Mouse (Mus musculus): Measurements from ENCODE around the gene Clnk.
"Not testable (repeated sequence)": the region's sequence is repeated elsewhere in the genome, so short reads cannot be mapped to it uniquely, and the experiment has no call there.

The Clnk gene

DNA sequence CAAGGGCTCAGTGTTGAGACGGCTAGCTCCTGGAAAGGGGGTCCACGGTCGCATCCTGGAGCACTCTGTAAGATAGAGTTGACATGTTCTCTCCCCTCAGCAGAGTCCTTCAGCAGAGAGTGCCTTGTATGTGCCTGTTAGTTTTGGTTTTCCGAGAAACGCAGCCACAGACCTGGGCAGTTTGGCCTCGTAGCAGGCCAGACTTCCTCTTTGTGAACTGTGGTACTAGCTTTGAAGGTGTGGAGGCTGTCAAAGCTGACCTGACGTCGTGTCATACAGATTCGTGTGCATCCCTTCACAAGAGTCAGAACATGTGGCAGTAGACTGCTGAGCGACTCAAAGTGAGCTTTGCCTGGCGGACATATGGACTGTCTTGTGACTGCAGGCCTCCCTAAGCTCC lies at the start of gene Clnk:
Gene Clnk (minus strand): TSS at position 191 of the 400 bp plus-strand sequence.
- DNase-seq (ENCODE audit: low spot score), result no peak

DNA sequence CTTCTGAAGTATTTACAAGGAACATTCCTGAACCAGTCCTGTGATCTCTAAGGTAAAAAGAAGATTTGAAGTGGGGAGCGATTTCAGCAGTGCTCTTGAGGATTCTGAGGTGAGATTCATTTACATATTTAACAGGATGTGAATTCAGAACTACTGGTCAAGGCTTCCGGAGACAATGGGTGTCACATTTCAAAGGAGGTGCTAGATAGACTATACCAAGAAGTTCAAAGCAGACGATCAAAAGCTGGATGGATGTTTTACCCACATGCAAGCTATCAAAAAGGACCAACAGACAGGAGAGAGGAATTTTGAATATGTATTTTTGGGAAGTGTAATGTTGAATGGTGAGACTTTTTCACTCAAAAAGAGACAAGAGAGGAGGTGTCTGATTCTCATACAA lies 28.7 kb upstream of the Clnk start:
- DNase-seq (ENCODE audit: low spot score), result no peak

DNA sequence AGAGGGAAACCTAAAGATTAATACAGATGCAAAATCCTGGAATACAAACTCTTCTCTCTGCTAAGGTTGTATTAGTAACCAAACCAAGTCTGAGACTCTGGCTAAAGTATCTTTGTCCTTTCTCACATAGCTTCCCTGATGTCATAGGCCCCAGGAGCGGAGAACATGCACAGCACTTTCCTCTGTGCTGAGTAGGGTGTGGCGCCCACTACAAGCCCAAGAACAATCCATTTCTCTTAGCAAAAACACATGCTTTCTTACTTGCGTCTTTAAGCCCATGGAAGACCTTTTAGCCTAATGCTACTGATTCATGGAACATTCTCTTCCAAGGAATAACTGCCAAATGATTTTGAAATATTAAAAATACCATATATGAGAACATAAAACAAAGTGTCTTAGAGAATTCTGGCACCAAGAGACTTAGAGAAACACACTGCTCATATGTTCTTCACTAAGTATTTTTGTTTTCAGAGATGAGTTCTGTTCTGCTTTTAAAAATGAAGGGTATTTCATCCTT lies 28.0 kb upstream of the Clnk start:
- DNase-seq (ENCODE audit: low spot score), result no peak

DNA sequence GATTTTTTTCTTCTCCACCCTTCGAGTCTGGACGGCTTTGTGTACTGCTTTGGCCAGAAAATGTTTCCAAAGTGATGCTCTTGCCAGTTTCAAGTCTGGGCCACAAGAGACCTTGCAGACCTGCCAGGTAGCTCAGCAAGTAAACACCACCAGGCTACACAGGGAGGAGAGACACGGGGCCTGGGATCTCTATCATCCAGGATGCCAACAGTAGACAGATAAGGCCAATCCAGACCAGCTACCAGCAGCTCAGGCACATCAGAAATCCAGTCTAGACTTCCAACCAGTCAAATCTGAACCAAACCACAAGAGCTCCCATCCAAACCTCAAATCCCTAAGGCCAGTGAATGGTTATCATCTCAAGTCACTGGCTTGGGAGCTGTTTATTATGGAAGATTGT lies 26.3 kb upstream of the Clnk start:
- DNase-seq (ENCODE audit: low spot score), result no peak

DNA sequence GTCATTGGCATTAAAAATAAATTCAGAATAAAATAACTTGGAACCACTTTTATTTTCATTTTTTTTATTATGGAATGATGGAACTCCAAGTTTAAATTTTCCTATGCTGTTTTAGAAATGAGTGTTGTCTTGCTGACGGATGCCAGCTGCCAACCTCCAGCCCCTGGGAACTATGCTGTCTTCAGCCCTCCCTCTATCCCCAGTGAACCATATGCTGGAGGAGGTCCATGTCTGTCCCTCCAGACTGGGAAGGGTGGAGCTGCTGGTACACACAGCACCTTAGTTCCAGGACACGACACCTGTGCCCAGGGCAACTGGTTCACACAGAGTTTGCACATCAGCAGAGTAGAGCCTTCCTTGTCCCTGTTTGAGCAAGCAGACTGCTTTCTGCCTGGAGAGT lies 22.4 kb upstream of the Clnk start:
- no peak for DNase-seq (ENCODE audit: low spot score)

DNA sequence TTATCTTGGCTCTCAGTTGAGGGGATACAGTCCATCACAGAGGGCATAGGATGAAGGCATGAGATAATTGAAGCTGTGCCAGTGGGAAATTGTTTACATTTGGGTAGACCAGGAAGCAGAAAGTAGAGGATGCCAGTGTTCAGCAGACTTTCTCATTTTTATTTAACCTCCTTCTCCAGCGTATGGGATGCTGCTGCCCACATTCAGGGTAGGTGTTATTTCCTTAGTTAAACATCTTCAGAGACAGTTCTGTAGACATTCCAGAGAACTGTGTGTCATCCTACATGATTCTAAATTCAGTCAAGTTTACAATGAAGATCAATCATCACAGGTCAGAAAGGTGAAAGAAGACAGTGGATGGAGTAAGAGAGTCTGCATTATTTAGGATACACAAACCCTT lies 12.0 kb upstream of the Clnk start:
- DNase-seq (ENCODE audit: low spot score), result no peak

DNA sequence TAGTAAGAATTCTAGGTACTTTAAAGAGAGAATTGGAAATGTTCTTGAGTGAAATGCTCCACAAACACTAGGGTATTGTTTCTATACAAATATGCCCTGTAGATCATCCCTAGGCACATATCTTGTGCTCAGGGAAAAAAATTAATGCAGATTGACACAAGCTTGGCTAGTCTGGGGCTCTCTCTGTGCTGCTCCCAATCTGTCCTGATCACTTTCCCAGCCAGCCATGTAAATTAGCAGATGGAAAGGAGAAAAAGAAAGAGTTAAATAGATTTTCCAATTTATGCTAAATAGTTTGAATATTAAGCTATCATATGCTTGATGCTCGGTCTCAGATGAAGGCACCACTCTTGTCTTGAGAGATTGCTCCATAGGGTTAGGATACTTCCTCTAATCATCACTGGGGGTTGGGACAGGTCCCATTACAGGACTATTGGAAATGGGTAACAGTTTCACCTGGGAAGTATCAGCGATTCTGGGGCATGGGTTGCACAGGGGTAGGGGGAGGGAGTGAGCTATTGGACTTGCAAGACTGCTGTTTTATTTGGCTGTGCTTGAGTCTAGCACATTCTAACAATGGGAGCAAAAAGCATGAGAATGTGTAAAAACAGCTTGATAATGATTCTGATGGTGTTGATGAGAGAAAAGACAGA lies 10.1 kb upstream of the Clnk start:
- DNase-seq (ENCODE audit: low spot score), result no peak

DNA sequence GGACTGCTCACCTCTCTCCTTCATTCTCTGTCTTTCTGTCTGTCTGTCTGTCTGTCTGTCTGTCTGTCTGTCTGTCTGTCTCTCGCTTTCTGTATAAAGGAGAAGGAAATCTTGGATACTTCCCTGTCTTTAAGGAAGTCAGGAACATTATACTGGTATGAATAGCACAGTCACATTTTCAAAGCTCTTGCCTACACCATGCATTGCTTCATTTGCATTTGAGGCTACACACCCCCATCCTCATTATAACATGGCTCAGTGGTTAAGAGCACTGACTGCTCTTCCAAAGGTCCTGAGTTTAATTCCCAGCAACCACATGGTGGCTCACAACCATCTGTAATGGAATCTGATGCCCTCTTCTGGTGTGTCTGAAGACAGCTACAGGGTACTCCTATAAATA lies 6.0 kb upstream of the Clnk start:
- DNase-seq (ENCODE audit: low spot score), result not testable (repeated sequence)

DNA sequence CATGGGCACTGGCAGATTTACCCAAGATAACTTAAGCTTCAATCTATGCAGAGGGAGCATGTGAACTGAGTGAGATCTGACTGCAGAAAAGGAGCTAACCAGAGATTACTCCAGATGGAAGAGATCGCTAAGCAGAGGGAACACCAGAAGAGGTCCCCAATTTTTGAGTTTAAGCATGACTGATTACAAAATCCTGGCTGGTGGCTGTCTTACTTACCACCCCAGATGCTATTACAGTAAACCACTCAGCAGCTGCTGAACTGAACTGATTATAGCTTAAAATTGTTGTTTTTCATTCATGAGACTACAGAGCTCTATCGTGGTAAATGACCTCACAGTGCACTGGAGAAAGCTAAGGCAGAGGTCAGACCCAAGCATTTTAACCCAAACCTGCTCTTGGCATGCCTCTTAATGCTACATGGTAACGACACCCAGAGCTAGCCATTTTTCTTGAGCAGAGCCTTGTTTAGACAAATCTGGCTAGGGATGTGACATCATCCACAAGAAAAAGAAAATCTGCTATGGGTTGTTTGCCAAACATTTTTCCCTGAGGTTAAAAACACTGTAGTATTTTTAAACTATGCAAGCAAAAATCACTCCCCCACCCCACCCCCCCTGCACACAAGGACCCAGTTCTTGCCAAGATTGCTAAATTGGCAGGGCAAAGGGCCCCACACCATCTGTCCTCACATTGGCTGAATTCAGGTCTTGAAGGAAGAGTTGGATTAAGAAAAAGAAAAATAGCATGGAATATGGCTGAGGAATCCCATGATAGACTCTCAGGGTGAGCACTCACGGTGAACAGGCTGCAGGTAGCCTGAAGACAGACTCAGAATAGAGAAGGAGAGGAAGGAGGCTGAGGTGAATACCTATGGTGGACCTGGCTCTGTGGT lies 5.4 kb upstream of the Clnk start:
- no peak for DNase-seq (ENCODE audit: low spot score)

DNA sequence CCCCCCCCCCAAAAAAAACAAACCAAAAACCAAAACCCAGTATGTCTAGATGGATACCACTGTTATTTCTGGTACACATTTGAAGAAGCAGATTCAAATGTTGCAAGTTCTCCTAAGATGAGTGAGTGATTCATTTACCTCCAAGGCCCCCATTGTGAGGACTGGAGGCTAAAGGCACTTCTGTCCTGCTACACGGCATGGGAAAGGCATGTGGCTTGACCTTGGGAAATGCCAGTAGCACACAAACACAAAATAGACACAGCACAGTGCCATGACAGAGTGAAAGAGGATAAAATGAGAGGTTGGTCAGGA lies 4.8 kb upstream of the Clnk start:
- DNase-seq (ENCODE audit: low spot score), result no peak

DNA sequence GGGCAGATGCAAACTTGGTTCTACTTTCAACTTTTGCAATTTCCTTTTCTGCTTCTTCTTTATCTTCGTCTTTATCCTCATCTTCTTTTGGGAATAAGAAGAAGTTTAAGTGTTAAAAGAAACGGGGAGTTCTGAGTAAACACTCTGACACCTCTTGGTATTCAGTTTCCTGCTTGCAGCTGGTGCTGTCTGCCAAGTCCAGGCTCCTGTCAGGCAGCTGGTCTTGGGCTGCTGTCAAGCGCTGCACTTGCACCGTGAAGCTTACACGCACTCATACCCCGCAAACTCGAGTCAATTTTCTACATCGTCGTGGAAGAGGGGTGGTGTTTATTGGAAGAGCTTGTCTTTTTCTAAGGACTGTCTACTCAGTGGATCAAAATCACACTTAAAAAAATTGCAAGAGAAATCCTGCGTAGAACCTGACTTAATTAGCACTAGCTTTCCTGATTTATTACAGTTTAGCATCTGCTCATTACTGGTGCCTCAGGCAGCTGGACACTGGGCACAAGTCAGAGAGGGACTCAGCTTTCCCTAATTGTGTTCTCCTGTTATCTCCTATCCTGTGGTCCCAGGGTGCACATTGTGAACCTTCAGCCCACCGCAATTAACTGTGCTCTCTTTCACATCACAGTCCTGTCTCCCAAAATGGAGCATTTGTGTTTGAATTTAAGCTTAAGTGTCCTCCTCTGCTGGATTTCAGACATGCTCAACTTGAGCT lies 3.5 kb upstream of the Clnk start:
- peak; percentile 29 for DNase-seq (ENCODE audit: low spot score)

DNA sequence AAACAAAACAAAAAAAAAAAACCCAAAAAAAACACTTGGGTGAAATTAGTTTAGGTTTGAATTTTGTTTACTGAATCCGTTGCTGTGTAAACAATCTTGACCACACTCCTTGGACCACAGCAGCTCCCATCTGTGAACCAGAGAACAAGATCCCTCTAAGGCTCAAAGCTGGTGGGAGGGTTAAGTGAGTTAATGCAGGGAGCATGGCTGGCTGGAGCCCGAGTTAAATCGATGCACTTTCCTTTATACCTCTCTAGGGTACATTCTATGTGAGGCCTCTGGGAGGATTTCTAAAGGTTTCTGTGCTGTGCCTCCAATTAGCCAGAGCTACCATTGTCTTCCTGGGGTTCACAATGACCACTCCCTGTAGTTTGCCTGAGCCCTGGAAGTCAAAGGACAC lies 1.2 kb downstream of the Clnk start:
- peak; percentile 43 for DNase-seq (ENCODE audit: low spot score)

DNA sequence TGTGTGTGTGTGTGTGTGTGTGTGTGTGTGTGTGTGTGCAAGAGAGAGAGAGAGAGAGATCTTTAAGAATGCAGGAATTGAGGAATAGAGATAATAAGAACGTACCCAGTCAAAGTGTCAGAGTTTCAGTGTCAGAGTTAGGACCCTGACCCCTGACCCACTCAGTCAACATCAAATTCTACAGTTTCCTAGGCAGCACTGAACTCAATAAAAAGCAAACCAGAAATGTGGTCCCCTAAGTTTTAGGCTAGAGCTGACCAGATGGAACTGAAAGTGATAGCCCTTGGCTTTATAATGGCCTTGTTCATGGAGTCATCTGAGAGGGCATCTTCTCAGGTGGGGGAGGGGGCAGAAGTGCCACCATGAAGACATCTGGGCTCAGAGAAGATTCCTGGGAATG lies 1.7 kb downstream of the Clnk start:
- DNase-seq (ENCODE audit: low spot score), result peak; percentile 57

DNA sequence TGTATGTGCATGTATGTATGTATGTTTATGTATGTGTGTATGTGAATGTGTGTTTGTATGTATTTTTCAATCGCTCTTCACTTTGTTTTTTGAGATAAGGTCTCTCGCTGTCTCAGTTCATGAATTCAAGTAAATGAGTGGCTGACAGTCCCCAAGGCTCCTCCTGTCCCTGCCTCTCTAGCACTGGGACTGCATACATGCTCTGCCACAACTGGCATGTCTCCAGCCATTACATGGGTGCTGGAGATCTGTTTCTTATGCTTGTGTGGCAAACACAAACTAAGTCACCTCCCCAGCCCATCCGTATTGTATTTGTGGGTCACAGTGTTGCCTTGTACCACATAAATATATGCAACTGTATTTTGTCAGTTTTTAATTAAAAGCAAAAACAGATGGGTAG lies 3.7 kb downstream of the Clnk start:
- DNase-seq (ENCODE audit: low spot score), result no peak

DNA sequence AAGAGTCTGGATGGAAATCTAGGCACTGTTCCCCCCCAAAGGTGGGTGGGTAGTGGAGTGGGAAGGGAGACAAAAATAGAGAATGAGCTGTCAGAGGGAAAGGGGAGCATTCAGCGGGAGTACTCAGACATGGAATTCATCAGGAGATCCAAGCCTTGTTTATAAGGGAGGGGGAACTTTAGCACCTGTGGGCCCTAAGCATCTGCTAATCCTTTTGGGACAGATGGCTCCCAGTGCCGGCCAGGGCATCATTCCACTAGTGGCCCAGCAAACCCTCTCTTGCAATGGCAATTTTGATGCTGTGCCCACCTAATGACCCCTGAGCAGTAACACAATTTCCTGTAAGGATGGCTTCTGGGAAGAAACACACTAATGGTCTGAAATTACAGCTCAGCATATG lies 5.0 kb downstream of the Clnk start:
- no peak for DNase-seq (ENCODE audit: low spot score)

DNA sequence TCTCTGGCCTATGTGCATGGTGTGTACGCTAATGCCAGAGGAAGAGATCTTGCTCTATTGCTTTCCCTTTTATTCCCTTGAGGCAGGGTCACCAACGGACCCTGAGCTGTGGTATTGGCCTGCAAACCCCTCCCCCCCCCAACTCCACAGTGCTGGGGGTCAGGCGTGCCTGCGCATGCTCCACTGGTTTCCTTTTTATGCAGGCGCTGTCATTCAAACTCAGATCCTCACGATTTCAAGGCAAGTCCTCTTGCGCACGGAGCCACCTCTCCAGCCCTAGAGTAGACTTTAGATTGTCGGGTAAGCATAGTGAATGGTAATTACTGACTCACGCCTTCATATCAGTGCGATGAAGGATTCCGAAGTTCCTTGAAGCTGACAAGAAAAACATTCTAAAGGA lies 6.1 kb downstream of the Clnk start:
- no peak for DNase-seq (ENCODE audit: low spot score)

DNA sequence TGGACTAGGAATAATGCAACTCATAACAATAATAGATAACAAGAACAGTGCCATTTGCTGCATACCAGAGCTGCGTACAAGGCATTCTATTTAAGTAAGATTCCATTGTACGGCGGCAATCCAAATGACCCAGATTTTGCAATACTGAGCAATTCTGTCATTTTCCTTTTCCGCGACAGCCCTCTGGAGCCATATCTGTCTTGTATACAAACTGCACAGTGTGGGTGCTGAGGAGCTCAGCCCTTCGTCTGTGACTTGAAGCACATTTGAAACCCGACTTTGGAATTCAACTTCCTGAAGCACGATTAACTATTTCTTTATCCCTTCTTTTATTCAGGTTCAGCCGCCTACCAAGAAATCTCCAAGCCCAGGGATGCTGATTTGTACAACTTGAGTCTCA lies 6.6 kb downstream of the Clnk start:
- DNase-seq (ENCODE audit: low spot score), result no peak

DNA sequence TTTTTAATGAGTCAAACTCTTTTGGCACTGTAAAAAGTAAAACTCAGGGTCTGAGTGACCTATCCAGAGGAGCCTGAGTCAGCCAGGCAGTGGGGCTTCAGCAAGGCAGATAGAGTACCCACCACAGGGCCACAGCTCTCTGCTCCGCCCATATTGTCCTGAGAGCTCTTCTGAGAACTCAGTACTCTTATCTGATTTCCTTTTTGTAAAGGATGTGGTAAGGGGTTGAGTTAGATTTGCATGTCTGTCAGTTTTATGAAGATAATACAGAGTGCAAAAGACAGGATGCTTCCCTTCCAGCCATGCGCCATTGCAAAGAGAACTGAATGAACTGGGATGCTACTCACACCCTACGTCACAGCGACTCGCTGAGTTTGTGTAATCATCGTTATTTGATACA lies 12.0 kb downstream of the Clnk start:
- no peak for DNase-seq (ENCODE audit: low spot score)

DNA sequence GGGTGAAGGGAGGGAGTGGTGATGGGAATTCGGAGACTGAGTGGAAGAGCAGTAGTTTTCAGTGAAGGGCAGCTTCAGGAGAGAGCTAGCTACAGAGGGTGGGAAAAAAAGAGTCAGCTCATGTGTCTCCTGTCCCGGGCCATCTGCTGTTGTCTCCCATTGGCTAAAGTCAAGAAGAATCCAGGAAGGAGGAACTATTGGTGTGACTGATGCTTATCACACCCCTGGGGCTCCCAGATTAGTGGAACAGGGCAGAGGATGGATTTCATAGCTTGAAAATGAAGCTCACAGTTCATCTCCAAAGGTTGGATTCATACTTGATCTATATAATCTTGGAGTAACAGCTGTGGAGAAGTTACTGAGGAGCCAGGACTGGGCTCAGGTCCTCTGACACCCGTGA lies 13.6 kb downstream of the Clnk start:
- no peak for DNase-seq (ENCODE audit: low spot score)

DNA sequence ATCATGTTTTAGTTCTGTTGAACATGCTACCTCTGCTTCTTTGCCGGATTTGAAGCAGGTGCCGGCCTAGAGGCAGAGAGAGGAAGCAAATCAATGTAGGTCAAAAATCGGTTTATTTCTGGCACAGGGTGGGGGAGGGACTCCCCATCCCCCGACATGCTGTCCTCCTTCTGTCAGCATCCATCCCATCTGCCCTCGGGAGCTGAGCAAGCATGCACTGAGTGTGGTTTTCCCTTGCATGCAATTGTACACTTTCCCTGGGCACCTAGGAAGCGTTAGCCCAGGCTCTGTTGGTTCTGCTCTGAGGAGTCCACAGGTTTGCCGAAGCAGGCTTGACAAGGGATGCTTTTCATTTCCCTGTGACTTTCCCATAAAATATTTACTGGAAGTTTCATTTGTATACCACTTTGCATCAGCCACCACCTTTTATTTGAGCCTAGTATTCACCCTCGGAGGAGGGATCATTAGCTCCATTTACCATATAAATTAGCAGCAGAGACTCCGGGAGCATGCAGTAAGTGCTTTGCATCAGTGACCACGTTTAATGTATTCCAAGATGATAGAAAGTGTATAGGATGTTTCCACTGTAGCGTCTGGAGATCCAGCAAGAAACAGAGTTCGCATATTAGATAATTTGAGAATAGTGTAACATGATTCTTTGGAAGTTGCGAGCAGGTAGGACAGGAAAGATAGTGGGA lies 14.2 kb downstream of the Clnk start:
- no peak for DNase-seq (ENCODE audit: low spot score)

DNA sequence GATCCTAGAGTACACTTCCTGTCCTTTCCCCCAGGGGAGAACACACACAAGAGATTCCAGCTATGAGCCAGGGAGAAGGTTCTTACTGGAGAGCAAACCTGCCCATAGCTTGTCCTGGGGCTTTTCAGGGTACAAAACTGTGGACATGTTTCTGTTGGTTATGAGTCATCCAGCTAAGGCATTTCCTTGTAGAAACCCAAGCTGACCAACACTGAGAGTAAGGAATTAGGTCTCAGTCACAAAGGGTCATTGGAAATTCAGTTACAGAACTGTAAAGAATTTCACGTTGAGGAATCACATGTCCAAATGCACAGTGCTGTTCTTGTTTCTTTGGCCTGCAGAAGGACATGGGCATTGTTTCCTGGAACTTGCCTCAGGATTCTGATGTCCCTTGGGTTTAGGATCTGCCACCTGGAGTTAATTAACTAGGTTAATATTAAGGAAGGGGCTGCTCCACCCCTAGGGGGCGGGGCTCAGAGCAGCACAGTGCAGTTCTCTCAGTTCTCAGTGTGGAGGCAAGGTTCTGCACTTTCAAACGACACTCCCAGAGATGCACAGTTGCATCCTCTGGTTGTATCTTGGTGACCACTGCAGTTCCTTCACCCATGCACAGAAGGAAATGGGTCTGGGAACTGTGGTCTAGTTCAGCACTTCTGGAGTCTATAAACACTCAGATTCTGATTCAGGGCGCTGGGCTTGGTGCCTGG lies 18.4 kb downstream of the Clnk start:
- DNase-seq (ENCODE audit: low spot score), result peak; percentile 67

DNA sequence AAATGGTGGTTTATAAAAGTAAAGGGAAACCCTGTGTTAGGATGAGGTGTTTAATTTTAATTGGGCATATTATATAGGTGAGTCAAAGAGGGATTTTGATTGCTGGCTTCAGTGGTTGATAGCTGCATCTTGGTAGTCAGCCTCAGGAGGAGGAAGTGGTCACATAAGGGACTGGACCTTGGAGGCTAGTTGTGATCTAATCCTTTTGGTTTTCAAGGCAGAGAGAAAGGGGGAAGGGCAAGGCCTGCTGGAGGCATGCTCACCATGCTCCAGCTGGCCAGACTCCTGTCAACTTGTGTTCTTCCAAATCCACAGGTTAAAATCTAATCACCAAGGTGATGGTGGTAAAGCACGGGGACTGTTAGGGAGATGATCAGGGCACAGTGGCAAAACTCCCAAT lies 19.0 kb downstream of the Clnk start:
- no peak for DNase-seq (ENCODE audit: low spot score)
